In the genomic region with DNA sequence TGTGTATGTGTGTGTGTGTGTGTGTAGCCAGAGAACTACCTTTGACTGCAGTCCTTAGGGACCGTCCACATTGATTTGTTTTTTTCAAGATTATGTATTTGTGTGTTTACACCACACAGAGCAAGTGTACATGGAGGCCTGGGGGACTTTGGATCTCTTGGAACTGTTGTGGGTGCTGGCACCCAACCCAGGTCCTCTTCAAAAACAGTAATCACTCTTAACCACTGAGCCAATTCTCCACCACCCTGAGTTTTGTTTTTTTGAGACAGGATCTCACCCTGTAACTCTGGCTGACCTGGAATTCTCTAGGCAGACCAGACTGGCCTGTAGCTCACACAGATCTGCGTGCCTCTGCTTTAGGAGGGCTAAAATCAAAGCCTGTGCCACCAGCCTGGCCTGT, we compare ENCODE assay signal across 17 mouse cellular contexts. TPM values are rescaled to one million over a fixed set of nuclear protein-coding genes. Genes with fewer than 3 reads are reported as not detected.
DNase-seq lines count a peak whose midpoint lies in the region; ATAC-seq and TF ChIP-seq lines count a peak whose summit lies in the region.
"Had no signal": no experiment of that assay in that cellular context is flagged by ENCODE, and none has a peak within 500 bp of the region (broad histone marks: within the 10 kb centered on the region; RNA-seq: fewer than 3 reads in every experiment).

No protein-coding gene starts in this region.

- no peak for TF ChIP-seq EP300 in ES-Bruce4 (IDR thresholded peaks at IDR 0.05; ENCODE audit: insufficient read depth, low read depth, low read length)

- no peaks in the 10 kb centered on the region for H3K27me3 ChIP-seq in kidney, adult 2 months (replicated peaks; ENCODE audit: control insufficient read depth, insufficient read depth, low read length)
- no peaks in the 10 kb centered on the region for H3K27me3 ChIP-seq in ES-Bruce4 (ENCODE audit: control insufficient read depth, insufficient read depth, low read length, poor library complexity, severe bottlenecking)
- H3K27me3 ChIP-seq in liver, embryonic 13.5 days = 0 out of 2 replicates have a peak, but pooled peaks cover 7% of the 10 kb centered on the region

- H3K9me3 ChIP-seq in ES-Bruce4 (replicated peaks; ENCODE audit: control insufficient read depth, insufficient read depth, low read length, poor library complexity, severe bottlenecking) = no peaks in the 10 kb centered on the region
- H3K9me3 ChIP-seq in liver, embryonic 13.5 days (replicated peaks) = no peaks in the 10 kb centered on the region
- H3K9me3 ChIP-seq: heart, embryonic 15.5 days; limb, embryonic 13.5 days; megakaryocyte, embryonic 14.5 days; neural tube, embryonic 12.5 days had no signal

- H3K4me1 ChIP-seq in kidney, adult 2 months (ENCODE audit: control insufficient read depth, insufficient read depth, low read length) = peaks cover 19% of the 10 kb centered on the region
- H3K4me1 ChIP-seq in ES-Bruce4 (ENCODE audit: control insufficient read depth, insufficient read depth, low read length) = peaks cover 2% of the 10 kb centered on the region
- H3K4me1 ChIP-seq in liver, embryonic 13.5 days (replicated peaks) = peaks cover 83% of the 10 kb centered on the region

- peak overlapping the region; percentile 30; the same call in 1 of the 2 replicates for H3K27ac ChIP-seq in kidney, adult 2 months (ENCODE audit: insufficient read depth, low read depth, low read length)
- H3K27ac ChIP-seq in ES-Bruce4 (ENCODE audit: insufficient read depth, low read length) = peak overlapping the region; percentile 18
- peak overlapping the region; percentile 18; the same call in 1 of the 2 replicates for H3K27ac ChIP-seq in liver, embryonic 13.5 days
- H3K27ac ChIP-seq: heart, adult 2 months; heart, embryonic 15.5 days; limb, embryonic 13.5 days; neural tube, embryonic 12.5 days had no signal

- no peak overlapping the region for H3K4me3 ChIP-seq in kidney, adult 2 months (ENCODE audit: insufficient read depth, low read depth, low read length)
- 0 out of 2 replicates have a peak overlapping the region, but pooled peaks have one; percentile 2 for H3K4me3 ChIP-seq in ES-Bruce4 (ENCODE audit: low read depth, low read length)
- no peak overlapping the region for H3K4me3 ChIP-seq in liver, embryonic 13.5 days (replicated peaks)
- H3K4me3 ChIP-seq: heart, adult 2 months; limb, embryonic 13.5 days; megakaryocyte, embryonic 14.5 days; neural tube, embryonic 12.5 days had no signal

- peak; percentile 19 for DNase-seq in cerebellum, adult 11-12 months
- no peak for DNase-seq in cerebellum, postnatal 25 days
- DNase-seq in kidney, adult 2 months = no peak
- no peak for DNase-seq in kidney, postnatal 36 days
- DNase-seq in liver, embryonic 13.5 days = no peak
- DNase-seq in ovary, postnatal 10 days (ENCODE audit: low spot score) = no peak
- DNase-seq in layer of hippocampus, adult 11-12 months (ENCODE audit: low spot score) = no peak
- DNase-seq: right cerebral cortex, postnatal 25 days had no signal

- 0 out of 2 replicates have a peak overlapping the region, but pooled peaks have one; percentile 76 for H3K9ac ChIP-seq in ES-Bruce4 (ENCODE audit: low read depth, poor library complexity, severe bottlenecking)
- no peak overlapping the region for H3K9ac ChIP-seq in liver, embryonic 13.5 days
- H3K9ac ChIP-seq: heart, embryonic 15.5 days; limb, embryonic 13.5 days; neural tube, embryonic 12.5 days had no signal

- ATAC-seq in liver, embryonic 13.5 days (ENCODE audit: low read depth) = no peak
- ATAC-seq: midbrain, embryonic 16.5 days had no signal

- WGBS in kidney, adult 2 months = 83% methylated on average over 2 of the region's 2 CpGs
- 73% methylated on average over 2 of the region's 2 CpGs for WGBS in liver, embryonic 13.5 days (ENCODE audit: insufficient replicate concordance)

- no peak for TF ChIP-seq POLR2A in kidney, adult 2 months (IDR thresholded peaks at IDR 0.05; ENCODE audit: low read depth, low read length)
- no peak for TF ChIP-seq POLR2A in ES-Bruce4 (IDR thresholded peaks at IDR 0.05; ENCODE audit: insufficient read depth, low read length)

- no peaks in the 10 kb centered on the region for H3K36me3 ChIP-seq in kidney, adult 2 months (ENCODE audit: control insufficient read depth, insufficient read depth, low read length)
- H3K36me3 ChIP-seq in ES-Bruce4 (ENCODE audit: control insufficient read depth, insufficient read depth, low read length, poor library complexity, severe bottlenecking) = no peaks in the 10 kb centered on the region
- H3K36me3 ChIP-seq in liver, embryonic 13.5 days = no peaks in the 10 kb centered on the region
- H3K36me3 ChIP-seq: heart, embryonic 15.5 days; limb, embryonic 13.5 days; neural tube, embryonic 12.5 days had no signal

- TF ChIP-seq CTCF in kidney, adult 2 months (conservative IDR thresholded peaks at IDR 0.05; ENCODE audit: insufficient read depth, insufficient read length, low read depth, low read length) = no peak
- TF ChIP-seq CTCF in ES-Bruce4 (IDR thresholded peaks at IDR 0.05; ENCODE audit: low read depth, low read length) = no peak

- no peak overlapping the region for H3K4me2 ChIP-seq in liver, embryonic 13.5 days

RNA-seq across cellular contexts. Expression of gene Slc29a1, which starts 1.0 kb away (rescaled TPM):
- 89.5 and 90.4 TPM in 2 replicates for polyA plus RNA-seq in kidney, adult 2 months (2012; rRNA removed)
- 132 and 134 TPM in 2 replicates for polyA plus RNA-seq in ES-Bruce4 (2011; ENCODE audit: insufficient read depth, insufficient read length, low read depth, missing spikeins)
- 215 and 233 TPM in 2 replicates for polyA plus RNA-seq in liver, embryonic 13.5 days (2015; fragmentation: Nextera tagmentation; extraction: Ambion mirVana)

RNA-seq across cellular contexts. Expression of gene Mymx, which starts 3.5 kb away (rescaled TPM):
- 6.4 and 7.1 TPM in 2 replicates for polyA plus RNA-seq in kidney, adult 2 months (2012; rRNA removed)
- polyA plus RNA-seq in ES-Bruce4 (2011; ENCODE audit: insufficient read depth, insufficient read length, low read depth, missing spikeins) = 19.2 and 22.6 TPM in 2 replicates
- 0.42 and 0.59 TPM in 2 replicates for polyA plus RNA-seq in liver, embryonic 13.5 days (2015; fragmentation: Nextera tagmentation; extraction: Ambion mirVana)
- polyA plus RNA-seq: forebrain, embryonic 16.5 days; heart, adult 2 months; intestine, embryonic 14.5 days; midbrain, embryonic 16.5 days had no signal

RNA-seq across cellular contexts. Expression of gene Hsp90ab1, which starts 25.3 kb away (rescaled TPM):
- 369 and 408 TPM in 2 replicates for polyA plus RNA-seq in kidney, adult 2 months (2012; rRNA removed)
- 3,626 and 3,708 TPM in 2 replicates for polyA plus RNA-seq in ES-Bruce4 (2011; ENCODE audit: insufficient read depth, insufficient read length, low read depth, missing spikeins)
- 1,012 and 1,064 TPM in 2 replicates for polyA plus RNA-seq in liver, embryonic 13.5 days (2015; fragmentation: Nextera tagmentation; extraction: Ambion mirVana)

RNA-seq across cellular contexts. Expression of gene Slc35b2, which starts 34.7 kb away (rescaled TPM):
- 75.5 and 96.1 TPM in 2 replicates for polyA plus RNA-seq in kidney, adult 2 months (2012; rRNA removed)
- polyA plus RNA-seq in ES-Bruce4 (2011; ENCODE audit: insufficient read depth, insufficient read length, low read depth, missing spikeins) = 28.2 and 31.7 TPM in 2 replicates
- polyA plus RNA-seq in liver, embryonic 13.5 days (2015; fragmentation: Nextera tagmentation; extraction: Ambion mirVana) = 58.0 and 58.6 TPM in 2 replicates

RNA-seq across cellular contexts. Expression of gene Nfkbie, which starts 42.9 kb away (rescaled TPM):
- polyA plus RNA-seq in kidney, adult 2 months (2012; rRNA removed) = 4.3 and 5.8 TPM in 2 replicates
- polyA plus RNA-seq in ES-Bruce4 (2011; ENCODE audit: insufficient read depth, insufficient read length, low read depth, missing spikeins) = 2.7 and 3.0 TPM in 2 replicates
- 1.4 and 1.6 TPM in 2 replicates for polyA plus RNA-seq in liver, embryonic 13.5 days (2015; fragmentation: Nextera tagmentation; extraction: Ambion mirVana)
